Mouse (Mus musculus): ENCODE results near the gene Ascl5.

DNA sequence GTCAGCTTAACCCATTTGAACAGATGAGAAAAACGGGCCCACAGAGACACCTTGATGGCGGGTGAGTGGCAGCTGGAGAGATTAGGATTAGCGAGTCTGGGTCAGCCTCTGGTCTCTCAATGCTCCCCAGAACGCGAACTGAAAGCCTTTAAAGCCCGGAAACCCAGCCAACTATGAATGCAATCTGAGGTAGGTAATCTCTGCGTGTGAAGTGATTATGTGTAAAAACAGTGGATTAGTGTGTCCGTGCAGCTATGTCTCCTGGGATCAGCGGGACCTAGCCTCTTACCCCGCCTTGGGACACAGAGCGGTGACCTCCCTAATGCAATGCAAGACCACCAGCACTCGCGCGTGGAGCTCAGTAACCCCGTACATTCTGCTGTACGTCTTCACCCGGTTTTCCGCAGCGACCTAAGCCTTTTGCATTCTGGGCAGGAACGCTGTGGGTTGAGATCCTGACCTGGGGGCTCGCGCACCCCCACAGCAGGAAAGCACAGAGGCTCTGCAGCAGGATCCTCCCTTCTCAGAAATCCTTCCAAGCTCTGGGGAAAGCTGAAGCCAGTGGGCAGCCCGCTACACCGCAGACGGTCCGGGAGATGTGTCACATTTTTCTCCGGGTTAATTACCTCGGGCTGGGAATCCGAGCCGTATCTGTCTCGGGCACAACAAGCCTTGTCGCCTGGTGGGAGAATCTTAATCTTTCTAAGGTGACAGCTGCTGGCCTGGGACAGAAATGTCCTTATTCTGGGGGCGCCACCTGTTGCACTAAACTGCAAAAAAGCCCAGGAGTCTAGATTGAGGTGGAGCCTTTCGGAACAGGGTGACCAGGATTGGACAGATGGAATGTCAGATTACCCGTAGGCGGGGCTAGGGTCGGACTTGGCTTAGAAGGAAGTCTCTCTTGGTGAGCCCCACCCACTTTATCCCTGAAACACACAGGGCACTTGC, 43.1 kb upstream of the Ascl5 start, which contains the start of gene Tmem9:
- TF ChIP-seq ZNF384 (IDR thresholded peaks at IDR 0.05; ENCODE audit: low read depth, low read length) (no peak), ZC3H11A (IDR thresholded peaks at IDR 0.05; ENCODE audit: borderline replicate concordance, low read depth, low read length) (no peak), MAFK (IDR thresholded peaks at IDR 0.05; ENCODE audit: insufficient read depth, low read depth, low read length) (no peak), CHD2 (IDR thresholded peaks at IDR 0.05; ENCODE audit: low read depth, low read length) (no peak)
